Mouse (Mus musculus) c-Kit-negative CD71-positive TER-119-positive erythroid progenitor cells, embryonic 14.5 days (primary cell): ENCODE data around the gene Myo9b.
"Not testable (repeated sequence)": the region's sequence is repeated elsewhere in the genome, so short reads cannot be mapped to it uniquely, and the experiment has no call there.

Source experiments
- DNase-seq: peaks from one replicate; pipeline ENCODE4 v3.0.0-alpha.2; 2013; ENCODE audit warnings: low read depth, low spot score

The Myo9b gene

GRCm38 (mm10) chr8:71296784-71297183 is 24.3 kb downstream of the Myo9b start:
- no peak for DNase-seq

DNA sequence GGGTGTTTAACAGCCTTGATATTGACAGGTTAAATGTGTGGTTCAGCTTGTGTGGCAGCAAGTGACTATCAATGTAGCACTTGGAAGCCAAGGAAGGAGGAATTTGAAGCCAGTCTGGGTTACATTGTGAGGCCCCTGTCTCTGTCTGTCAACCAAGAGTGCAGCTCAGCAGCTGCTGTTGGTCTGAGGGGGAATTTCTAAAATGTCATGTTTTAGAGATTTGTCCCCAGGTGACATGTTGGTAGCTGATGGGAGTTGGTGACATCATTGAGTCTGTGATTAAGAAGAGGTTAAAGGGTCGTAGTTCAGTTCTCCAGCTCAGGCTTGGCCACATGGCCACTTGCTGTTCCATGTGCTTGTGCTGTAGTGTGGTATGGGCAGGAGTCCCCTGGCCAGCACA is 24.9 kb downstream of the Myo9b start:
- DNase-seq, result no peak

- no peak for DNase-seq
These were observed 27.2 kb downstream of the Myo9b start for GRCm38 (mm10) chr8:71299716-71300115.

DNA sequence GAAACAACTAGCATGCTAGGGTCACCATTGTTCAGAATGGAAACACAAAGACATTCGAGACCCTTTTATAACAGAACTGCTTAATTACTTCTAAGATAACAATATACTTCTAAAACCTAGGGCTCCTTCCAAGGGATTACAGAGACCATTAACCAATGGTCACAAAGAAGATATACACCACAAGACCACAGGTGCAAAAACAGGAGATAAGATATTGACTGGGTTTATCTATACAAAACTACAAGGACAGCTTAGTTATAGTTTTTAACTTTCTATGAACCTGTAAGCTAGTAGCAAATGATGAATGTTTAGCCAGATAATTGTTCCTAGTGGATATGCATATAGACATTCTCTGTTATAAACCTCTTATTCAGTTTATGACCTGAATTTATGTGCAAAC is 30.3 kb downstream of the Myo9b start:
- DNase-seq, result no peak

DNA sequence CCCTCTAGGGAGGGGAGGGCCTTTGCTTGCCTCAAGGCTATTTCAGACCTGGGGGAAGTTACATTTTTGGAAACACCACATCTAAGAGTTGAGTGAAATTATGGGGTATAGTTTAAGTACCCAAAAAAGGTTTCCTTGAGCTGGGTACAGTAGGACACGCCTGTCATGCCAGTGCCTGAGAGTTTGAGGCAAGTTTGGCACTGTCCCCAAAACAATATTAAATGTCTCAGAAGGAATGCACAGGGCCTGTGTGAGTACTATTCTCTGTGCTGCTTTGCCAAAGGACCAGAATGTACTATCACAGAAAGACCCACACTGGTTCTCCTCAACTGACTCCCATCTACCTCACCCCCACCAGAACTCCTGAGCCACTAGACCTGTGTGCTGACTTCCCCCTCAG is 31.1 kb downstream of the Myo9b start:
- no peak for DNase-seq

- DNase-seq, result no peak
These were observed 33.5 kb downstream of the Myo9b start for GRCm38 (mm10) chr8:71305988-71306387.

DNA sequence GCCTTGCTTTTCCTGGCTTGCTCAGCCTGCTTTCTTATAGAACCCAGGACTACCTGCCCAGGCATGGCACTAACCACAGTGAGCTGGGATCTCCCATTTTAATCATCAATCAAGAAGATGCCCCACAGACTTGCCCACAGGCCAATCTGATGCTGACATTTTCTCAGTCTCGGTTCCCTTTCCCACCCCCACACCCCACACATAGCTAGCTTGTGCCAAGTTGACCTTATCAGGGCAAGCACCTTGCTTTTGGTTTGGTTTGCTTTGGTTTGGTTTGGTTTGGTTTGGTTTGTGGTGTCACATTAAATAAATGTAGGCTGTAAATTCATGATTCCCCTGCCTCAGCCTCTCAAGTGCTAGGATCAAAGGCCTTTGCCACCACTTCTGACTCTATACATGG is 34.9 kb downstream of the Myo9b start:
- DNase-seq, result no peak

DNA sequence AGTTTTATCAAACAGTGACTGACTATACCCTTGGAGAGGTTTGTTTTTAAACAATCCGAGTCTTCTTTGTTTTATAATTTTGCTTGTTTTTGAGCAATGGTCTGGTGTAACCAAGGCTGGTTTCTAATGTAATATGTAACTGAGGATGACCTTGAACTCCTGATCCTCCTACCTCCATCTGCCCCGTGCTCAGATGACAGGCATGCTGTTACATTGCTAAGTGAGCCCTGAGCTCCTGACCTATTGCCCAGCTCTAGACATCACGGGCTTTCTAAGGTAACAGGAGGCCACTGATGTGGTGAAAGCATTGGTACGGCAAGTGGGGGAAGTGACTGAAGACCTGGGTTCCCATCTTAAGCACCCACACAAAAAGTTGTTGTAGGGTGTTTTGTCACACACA is 35.4 kb downstream of the Myo9b start:
- no peak for DNase-seq

DNA sequence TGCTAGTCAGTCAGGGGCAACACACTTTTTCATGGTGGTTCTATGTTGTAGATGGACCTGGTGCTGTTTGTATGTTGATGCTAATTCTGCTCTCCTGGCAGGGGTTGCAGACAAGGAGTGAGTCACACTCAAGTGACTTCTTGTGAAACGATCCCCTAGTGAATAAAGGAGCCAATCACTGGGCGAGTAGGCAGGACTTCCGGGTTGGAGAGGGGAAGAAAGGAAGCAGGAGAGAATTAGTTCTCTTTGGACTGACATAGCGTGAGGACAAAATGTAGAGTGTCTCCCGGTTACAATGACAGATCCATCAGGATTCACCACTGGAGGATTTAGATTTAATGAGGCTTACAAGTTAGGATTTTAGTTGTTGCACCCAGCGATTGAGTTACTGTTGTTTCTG is 37.9 kb downstream of the Myo9b start:
- no peak for DNase-seq

- no peak for DNase-seq
These were observed 40.2 kb downstream of the Myo9b start for GRCm38 (mm10) chr8:71312700-71313099.

GRCm38 (mm10) chr8:71313951-71314350 is 41.4 kb downstream of the Myo9b start:
- peak; percentile 56 for DNase-seq

DNA sequence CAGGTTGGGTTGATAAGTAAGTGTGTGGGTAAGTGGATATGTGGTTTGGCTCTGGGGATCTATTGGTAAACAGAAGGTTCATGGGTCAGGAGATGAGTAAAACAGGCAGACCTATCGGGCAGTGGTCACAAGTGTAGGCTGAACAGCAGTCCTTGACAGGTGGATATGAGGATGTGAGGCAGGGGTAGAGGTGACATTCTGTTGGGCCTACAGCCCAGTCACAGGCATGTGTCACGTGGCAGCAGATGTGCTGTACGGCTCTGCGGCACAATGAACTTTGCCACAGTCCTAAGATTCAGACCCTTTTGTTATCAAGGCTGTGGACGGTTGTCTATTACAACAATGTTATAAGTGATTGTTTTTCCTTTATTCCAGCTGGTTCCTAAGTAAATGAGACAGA is 43.5 kb downstream of the Myo9b start:
- DNase-seq, result no peak

- DNase-seq, result peak; percentile 33
These were observed 44.0 kb downstream of the Myo9b start for GRCm38 (mm10) chr8:71316486-71317031.

- not testable (repeated sequence) for DNase-seq
These were observed 46.1 kb downstream of the Myo9b start for GRCm38 (mm10) chr8:71318610-71319009.

GRCm38 (mm10) chr8:71319760-71320159 is 47.2 kb downstream of the Myo9b start:
- DNase-seq, result not testable (repeated sequence)

DNA sequence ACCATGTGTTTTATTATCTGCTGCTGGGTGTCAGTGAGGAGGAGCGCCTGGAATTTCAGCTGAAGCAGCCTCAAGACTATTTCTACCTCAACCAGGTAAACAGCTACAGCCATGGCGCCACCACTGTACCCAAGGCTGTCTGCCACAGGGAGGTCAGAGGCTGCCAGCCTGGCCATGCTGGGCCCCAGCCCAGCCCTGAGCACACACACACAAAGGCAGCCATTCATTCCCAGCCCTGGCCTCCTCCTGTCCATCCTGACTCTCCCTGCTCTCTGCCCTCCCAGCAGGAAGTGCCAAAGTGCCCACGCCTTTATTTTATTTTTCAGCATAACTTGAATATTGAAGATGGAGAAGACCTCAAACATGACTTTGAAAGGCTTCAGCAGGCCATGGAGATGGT is 50.4 kb downstream of the Myo9b start:
- no peak for DNase-seq

- no peak for DNase-seq
These were observed 52.3 kb downstream of the Myo9b start for GRCm38 (mm10) chr8:71324848-71325247.

DNA sequence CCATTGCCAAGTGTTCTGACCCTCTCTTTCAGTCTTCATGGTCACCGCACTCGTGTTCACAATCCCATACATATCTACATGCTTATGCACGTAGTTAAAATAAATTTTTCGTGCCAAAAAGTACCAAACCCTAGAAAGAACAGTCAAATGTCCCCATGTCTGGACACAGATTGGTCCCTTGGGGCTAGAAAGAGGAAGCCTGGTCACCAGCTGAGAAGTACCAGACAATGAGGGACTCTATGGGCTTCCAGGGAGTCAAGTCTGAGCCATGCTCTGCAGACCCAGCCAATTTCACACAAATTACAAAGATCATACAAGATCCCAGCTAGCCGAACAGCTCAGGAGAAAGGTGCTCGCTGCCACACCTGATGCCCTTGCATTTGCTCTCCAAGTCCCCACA is 65.3 kb downstream of the Myo9b start:
- DNase-seq, result not testable (repeated sequence)

DNA sequence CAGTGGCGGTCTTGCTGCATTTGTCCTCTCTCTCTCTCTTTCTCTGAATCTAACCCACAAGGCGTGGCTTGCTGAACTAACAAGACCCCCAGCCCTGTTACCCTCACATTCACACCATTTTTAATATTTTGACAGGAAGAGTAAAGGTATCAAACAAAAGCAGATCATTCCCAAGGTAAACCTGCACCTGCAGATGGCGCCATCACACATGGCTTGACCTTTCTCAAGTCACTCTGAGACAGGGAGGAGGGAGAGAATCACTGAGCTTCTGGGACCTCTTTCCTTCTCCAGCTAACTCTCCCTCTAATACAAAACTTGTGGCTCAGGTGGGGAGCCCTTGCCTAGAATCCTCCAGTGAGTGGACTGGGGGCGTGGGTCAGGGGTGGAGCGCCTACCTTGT is 68.1 kb downstream of the Myo9b start:
- DNase-seq, result no peak

- no peak for DNase-seq
These were observed 74.1 kb downstream of the Myo9b start for GRCm38 (mm10) chr8:71346581-71346980.

GRCm38 (mm10) chr8:71351117-71351516 is 78.6 kb downstream of the Myo9b start:
- DNase-seq, result no peak

DNA sequence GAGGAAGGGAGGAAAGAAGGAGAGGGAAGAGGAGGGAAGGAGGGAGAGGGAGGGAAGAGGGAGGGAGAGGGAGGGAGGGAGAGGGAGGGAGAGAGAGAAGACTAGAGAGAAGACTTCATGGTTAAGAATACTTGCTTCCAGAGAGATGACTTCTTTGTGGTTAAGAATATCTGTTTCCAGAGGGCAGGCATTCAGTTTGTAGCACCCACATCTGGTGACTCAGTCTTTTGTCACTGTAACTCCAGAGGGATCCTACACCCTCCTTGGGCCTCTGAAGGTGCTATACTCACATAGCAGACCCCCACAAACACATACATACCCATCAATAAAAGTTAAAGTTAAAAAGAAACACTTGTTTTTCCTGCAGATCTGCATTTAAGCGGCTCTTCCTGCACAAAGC is 79.0 kb downstream of the Myo9b start:
- DNase-seq, result no peak

DNA sequence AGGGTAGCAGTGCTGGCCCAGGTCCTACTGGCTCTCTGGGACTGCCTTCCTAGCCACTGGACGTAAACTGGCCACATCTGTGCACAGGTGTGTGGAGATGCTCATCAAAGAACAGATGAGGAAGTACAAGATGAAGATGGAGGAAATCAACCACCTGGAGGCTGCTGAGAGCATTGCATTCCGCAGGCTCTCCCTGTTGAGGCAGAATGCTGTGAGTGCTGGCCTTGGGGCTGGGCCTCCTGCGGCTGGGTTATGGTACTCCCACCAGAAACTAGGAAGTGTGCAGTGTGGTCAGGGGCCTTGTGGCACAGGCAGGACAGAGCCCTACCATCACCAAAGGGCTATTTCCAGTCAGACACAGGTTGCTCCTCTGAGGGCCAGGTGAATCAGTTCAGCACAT is 85.5 kb downstream of the Myo9b start:
- DNase-seq, result no peak

GRCm38 (mm10) chr8:71366771-71367528 is 94.4 kb downstream of the Myo9b start, which contains the start of gene Use1:
Gene Use1 (plus strand): TSS chr8:71366848.
- DNase-seq, result peak; percentile 84
